Mouse (Mus musculus) embryo, embryonic 11 days (tissue): ENCODE measurements at regions not wholly inside any gene's neighbourhood (a gene's known extent, or its start where the extent isn't known, plus 50 kb on each side); places are given as distances from the start of the nearest gene placed in this dataset.
A peak's percentile ranks its signal among the peaks of the same experiment; 100 is the strongest.

Experiments used
- DNase-seq: peaks from one replicate; pipeline ENCODE4 v3.0.0-alpha.2; 2015

GRCm38 (mm10) chr14:113112320-113112719 is 202.1 kb upstream of the Tpm3-rs7 start:
- DNase-seq = no peak

GRCm38 (mm10) chr14:113138823-113139222 is 175.6 kb upstream of the Tpm3-rs7 start:
- no peak for DNase-seq

GRCm38 (mm10) chr14:113168584-113168983 is 145.8 kb upstream of the Tpm3-rs7 start:
- no peak for DNase-seq

GRCm38 (mm10) chr14:113182345-113182997 is 131.9 kb upstream of the Tpm3-rs7 start:
- peak; percentile 54 for DNase-seq

- DNase-seq = no peak
Observed at GRCm38 (mm10) chr14:113211968-113212367, 102.4 kb upstream of the Tpm3-rs7 start.
